Mouse (Mus musculus) erythroid progenitor cell, adult 5-6 weeks (primary cell): ENCODE results near the gene Fads6. TPM values are rescaled to one million over a fixed set of nuclear protein-coding genes. Genes with fewer than 3 reads are reported as not detected.

Experiments used
- ATAC-seq: replicated peaks from 2 replicates; pipeline ENCODE4 v1.8.0; 2016; ENCODE audit warnings: moderate number of reproducible peaks, mild to moderate bottlenecking, moderate TSS enrichment, inconsistent platforms; ENCODE audit not compliant: poor library complexity, low FRiP score, severe bottlenecking
- total RNA-seq, 2 experiments: library from RNA; stranded (forward) in 1 of 2; stranded (reverse) in 1 of 2; fragments of 150-400 nt in 1 of 2; fragments of 186-747, 209-891 nt in 1 of 2; gene quantifications; 2 replicates each; pipeline versions ENCODE4 v1.2.3 to v1.2.4; 2015 to 2017; ENCODE audit warnings: low replicate concordance in 2 of 2

Fads6 gene
- total RNA-seq, 2 experiments from 2014 or later, result 0.45 TPM; not detected in 1

DNA sequence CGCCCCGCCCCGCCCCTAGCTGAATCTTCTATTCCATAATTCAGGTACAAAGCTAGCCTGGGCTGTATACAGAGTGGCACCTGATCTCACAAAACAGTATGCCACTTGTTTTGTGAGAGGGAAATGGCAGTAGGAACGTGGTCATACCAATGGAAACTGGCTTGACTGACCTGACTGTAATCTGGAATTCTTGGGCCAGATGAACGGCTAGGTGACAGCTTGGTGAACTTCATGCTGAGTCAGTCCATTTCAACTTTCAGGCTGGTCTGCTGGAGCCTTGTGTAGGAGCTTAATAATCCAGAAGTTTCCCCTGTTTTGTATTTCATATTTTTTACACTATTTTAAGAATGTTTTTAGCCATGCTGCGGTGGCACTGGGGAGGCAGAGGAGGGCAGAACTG lies 19.3 kb downstream of the Fads6 start:
- ATAC-seq, result no peak

DNA sequence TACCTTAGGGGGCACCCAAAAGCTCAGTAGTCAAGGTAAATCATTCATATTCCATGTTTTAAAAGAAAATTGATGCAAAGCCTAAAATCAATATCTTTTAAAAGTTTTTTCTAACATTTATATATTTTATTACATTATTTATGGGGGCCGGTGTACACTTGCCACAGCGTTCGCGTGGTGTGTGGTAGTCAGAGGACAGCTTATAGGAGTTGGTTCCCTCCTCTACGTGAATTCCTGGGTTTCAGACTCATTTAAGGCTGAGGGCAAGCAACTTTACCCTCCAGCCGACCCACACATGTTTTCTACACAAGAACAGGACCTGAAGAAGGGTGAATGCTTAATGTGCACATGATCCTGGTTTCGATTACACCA lies 19.9 kb downstream of the Fads6 start:
- no peak for ATAC-seq

DNA sequence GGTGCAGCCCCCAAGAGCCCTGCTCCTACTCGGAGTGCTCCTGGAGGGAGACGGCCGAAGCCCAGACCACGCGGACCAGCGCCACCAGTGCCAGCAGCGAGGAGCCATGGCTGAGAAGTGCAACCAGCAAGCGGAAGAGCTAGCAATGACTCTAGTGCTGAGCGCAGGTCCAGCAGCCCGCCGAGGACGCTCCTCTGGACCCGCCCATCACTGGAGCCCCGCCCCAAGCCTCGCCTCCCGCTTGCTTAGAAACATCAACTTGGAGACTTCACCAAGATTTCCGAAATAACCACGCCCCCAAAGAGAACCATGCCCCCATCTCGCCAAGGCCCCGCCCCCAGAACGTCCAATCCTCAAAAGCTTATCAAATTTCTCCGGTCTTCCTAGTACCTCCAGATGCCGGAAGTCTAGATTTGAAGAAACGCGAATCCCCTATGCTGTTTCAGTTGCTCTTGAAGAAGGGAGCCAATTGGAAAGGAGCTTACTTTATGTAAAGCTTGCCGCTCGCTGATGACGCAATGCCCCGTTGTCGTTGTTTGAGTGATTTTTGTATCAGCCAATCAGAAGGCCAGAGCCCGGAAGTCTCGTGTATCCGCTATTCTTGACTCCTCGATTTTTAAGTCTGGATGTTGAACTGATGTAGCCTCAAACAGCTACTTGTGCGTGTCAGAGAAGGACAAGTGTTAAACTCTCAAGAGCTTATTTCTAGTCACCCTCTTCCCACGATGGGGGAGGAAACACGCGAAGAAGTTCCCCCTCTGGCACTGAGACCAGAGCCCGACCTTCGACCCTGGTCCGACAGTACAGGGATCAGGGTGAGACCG lies 20.5 kb downstream of the Fads6 start, which contains the start of gene Fdxr:
Fdxr (minus strand) TSS at position 271 of the 824 bp plus-strand sequence.
- peak; percentile 92 for ATAC-seq

DNA sequence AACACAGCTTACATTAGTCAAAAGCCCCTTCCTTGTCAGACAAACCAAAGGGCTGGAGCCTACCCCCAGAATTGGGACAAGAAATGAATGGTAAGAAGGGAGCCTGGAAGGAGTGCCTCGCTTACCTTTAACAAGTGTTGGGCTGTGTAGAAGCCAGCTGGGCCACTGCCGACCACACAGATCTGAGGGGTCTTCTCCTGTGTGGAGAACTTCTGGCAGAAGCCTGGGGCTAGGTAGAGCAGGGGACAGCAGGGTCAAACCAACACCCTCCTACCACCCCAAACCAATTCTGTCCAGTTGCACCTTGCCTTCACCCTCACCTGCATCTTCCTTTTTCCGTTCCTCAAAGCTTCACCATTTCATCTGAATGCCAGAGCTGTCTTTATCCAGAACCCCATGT lies 21.5 kb downstream of the Fads6 start:
- ATAC-seq, result no peak

DNA sequence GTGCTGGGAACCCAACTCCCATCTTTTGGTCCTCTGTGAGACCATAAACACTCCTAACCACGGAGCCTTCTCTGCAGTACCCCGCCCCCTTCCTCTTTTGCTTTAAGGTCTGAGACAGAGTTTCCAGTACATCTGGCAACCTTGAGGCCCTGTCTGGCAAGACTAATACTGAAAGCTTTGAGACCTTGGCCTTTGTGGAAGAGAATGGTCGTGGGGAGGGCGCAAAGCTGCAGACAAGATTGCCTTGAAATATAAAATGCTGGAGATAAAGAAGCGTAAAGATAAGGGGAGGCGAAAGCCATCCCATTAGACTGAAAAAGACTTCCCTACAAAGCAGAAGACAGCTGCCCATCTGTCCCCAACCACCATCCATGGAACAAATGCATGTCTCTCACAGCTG lies 22.0 kb downstream of the Fads6 start:
- no peak for ATAC-seq

DNA sequence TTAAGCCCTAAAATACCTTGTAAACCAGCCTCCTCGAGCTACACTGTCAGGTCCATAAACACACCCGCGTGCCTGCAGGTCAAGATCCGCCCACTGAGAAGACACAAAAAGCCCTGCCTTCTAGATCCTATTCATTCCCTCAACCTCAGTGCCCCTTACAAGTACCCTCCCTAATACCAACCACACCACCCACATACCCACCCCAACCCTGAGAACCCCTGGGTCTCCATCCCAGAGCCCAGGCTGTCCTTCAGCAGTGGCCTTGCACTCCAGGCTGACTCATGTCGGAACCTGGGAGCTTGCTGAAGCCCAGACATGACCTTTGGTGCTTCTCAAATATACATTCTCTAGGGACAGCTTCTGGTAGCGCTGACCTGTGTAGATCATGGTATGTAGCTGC lies 22.7 kb downstream of the Fads6 start:
- ATAC-seq, result no peak

DNA sequence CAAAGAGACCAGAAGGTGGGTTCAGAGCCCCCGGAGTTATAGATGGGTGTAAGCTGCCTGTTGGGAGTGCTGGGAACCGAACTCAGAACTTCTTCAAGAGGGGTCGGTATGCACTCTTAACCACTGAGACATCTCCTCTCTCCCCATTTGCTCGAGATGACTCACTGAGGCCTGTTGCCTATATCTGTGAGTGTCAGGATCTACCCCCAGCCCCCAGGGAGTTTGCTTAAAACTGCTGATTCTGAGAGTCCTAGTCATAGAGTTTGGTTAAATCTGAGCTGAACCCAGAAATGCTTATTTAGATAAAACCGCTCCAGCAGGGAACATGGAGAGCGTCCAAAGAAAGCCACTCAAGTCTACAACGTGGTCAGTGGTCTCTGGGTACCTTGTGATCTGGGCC lies 23.3 kb downstream of the Fads6 start:
- no peak for ATAC-seq

DNA sequence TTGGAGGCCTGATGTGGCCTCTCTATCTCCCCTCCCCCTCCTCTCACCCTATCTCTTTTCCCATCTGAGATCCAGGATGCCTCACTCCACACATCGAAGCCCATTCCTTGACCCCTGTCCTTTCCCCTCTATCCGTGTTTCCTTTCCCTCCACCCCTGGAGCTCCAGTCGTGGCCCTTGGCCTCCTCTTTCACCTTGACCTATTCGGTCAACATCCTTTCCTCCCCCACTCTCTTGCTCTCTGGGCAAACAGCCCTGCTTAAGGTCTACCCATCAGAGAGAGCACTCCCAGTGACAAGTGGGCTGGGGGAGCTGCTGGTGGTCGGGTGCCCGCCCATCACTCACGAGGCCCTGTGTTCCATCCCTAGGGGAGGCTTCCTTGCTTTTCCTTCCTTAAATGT lies 23.7 kb downstream of the Fads6 start:
- ATAC-seq, result no peak

DNA sequence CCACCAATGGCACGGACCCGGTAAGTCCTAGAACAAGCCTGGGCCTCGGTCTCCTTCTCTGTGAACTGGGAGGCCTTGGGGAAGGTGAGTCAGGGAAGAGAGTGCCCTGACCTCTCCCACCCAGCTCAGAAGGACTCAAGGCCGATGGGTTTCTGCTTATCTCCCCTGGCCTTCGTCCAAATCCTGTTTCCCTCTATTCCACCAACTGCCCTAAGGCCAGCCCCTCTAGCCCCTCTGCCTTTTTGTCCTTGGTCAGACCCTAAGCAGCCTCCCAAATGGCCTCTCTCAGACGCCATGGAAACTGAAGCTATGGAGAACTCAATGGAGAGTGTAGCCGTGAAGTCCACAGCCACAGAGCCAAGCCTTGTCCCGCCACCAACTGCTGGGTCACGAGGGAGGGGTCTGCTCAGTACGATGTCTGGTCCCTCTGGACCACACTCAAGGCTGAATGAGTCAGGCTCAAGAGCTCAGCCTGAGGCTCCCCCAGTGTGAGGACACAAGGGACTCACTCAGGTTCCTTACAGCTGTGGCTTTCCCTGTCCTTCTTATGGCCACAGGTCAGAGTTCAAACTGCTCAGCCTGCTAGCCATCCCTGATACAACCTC lies 24.5 kb downstream of the Fads6 start:
- ATAC-seq, result no peak

DNA sequence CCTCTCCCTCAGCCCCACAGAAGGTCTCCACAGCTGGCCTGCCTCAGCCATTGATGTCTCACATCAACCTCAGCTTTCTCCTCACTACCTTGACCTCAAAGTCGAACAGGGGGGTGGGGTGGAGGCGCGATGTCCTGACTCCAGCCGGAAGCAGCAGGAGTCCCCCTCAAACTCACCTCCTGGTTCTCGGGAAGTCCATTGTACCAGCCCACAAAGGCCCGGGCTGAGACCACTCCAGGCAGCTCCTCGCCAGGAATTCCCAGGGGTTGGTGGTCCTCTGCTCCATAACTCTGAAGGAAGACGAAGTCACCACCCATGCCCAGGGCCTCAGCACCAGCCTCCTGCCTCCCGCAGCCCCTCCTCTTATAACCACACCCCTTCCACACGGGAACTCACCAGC lies 26.0 kb downstream of the Fads6 start:
- no peak for ATAC-seq

DNA sequence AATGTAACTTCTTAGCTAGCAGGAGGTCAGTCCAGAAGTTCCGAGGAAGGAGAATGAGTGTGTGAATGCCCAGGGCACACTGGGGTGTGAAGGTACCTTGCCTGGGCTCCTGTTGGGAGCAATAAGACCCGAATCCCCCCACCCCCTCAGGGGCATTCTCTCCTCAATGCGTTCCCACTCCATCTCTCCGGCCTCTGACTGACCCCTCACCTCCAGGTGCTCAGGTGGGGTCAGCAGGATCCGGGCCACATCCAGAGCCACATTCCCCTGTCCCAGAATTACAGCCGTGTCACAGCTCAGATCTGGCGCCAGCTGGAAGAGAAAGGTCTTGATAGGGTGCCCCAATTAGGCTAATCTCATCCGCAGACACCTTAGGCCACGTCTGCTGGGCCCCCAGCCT lies 26.4 kb downstream of the Fads6 start:
- ATAC-seq, result no peak

DNA sequence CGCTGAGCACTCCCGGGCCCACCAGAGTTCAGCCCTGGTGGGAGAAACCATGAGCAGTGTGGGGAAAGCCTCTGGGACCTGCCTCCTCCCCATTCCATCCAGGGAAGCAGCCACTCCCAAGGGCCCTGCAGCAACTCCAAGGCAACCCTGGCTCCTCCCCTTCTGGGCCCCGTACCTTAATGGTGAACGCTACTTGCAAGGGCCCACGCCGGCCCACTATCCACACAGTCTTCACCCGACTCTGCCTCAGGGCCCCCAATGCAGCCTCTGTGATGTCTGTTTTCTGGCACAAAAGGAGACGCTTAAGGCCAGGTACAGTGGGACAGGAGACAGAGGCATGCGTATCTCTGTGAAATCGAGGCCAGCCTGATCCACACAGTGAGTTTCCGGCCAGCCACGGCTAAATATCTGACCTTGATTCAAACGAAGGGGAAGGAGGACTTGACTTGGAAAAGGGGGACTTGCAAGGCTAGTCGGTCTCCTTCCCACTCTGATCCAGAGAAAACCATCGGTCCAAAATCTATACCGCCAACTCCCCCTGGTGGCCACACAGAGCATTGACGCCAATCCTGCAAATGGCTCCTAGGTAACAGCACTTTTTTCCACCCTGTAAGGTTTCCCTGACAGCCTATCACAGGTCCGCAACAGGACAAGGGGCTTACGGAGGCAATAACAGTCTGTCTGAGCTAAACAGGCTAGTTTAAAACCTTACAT lies 27.2 kb downstream of the Fads6 start:
- ATAC-seq, result peak; percentile 69

DNA sequence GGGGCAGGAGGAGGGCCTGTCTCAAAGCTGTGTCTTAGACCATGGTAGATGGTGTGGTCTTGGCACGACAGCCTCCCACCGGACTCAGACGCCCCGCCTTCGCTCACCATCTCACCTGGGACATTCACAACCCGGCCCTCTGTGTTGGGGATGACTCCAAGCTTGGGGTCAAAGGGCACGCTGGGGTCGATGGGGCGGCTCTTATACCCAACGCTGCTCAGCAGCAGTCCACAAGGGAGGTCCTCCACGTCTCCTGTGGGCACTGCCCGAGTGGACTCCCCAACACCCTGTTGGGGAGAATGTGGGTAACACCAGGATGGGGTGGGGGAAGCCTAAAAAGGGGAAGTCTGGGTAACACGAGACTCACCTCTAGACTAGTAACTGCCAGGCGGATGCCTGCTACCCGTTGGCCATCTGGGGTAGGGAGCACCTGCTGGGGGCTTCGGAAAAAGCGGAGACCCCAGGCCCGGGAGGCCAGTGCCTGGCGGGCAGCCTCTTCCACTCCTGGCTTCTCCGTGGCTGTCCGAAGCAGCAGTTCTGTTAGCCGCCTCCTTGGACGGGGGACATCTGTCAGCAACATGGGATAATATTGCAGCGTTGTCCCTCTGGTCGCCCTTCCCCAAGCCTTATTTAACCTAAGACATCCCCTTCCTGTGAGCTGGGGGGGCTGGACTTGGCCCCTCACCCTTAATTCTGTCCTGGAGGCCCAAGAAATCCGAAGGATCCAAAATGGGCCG lies 28.0 kb downstream of the Fads6 start:
- no peak for ATAC-seq

DNA sequence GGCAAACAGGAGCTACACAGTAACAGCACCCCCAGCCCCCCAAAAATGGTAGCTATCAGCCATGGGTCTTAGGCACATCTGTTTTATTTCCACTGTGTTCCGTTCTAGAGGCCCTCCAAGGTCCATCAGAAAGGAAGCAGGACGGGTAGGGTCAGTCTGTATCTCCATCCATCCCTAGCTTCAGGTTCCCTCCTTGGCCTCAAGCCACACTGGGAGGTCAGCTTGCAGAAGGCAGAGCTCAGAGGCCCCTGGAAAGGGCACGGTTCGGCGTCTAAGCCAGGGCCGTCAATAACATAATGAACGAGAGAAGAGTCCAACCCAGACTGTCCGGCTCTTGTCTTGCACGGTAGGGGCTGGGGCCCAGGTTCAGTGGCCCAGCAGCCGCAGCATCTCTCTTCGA lies 29.5 kb downstream of the Fads6 start:
- ATAC-seq, result no peak

DNA sequence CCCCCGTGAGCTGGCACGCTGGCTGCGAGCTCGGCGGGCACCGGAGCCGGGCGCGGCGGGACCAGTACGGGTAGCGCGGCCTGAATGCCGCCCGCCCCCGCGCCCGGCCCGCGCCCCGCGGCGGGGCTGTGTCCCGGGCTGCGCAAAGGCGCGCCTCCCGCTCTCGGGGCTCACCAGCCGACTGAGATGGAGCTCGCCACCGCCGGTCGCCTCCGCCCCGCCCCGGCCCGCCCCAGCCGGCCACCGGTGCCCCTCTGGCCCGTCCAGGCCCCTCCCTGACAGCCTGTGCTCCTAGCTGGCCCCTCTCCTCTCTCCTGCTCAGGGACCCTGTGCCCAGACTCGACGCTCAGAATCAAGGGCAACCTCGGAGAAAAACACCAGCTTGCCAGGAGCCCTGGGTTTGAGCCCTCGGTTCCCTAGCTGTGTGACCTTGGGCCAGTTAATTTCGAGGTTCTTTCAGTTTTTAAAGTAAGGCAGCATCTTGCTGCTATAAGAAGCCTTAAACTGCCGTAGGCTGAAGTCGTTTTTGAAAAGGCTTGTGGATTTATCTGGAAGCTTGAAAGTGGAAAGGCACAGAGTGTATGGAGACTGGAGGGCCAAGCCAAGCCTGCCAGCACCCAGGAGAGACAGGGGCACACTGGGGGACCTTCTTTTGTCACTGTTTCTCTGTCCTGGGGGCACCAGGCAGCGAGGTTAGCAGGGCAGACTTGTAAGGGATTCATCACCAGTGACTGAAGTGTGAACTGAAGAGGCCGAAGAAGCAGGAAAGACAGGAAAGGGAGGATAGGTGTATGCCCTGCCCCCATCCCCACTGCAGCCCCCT lies 30.2 kb downstream of the Fads6 start, which contains the start of gene Grin2c:
Grin2c (minus strand) TSS at position 183 of the 823 bp plus-strand sequence.
- no peak for ATAC-seq

DNA sequence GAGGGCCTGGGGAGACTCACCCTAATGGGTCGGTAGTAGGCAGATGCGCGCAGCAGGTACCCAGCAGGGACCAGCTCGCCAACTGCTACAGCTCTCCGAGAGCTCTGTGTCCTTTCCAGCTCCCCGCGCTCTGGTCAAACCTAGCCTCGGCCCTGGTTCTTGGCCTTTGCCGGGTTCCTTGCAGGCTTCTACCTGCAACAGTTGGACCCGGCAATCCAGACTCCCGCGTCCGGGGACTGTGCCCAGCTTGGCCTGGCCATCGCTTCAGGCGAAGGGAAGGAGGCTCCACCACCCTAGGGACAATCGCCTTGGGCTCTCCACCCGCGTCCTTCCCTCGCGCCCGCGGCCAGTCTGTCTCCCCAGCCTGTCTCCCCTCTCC lies 31.1 kb downstream of the Fads6 start:
- no peak for ATAC-seq

DNA sequence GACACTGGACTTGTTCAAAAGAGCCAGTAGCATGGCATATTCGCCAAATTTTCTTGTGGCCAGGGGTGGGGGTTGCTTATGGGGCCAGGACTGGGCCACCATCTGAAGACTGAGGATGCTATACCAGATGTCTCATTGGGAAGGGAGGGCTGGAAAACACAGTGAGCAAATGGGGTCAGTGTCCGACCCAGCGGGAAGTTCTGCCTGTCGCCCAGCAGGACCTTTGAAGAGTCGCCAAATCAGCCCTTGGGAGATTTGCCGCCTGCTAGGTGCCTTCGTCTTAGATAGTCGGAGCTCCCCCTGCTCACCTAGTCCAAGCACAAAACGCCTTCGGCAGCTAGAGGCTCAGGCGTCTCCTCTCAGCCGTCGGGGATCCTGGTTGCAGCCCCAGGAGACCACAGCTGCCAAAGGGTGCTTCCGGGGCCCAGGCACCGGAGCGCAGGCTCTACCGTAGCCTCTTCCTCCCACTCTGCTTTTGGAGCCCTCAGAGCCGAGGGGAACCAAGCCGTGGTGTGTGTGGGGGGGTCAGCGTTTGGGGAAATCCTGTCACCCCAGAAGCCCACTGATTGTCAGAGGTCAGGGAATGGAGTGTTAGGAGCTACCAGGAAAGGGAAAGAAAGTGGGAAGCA lies 31.6 kb downstream of the Fads6 start:
- ATAC-seq, result no peak

DNA sequence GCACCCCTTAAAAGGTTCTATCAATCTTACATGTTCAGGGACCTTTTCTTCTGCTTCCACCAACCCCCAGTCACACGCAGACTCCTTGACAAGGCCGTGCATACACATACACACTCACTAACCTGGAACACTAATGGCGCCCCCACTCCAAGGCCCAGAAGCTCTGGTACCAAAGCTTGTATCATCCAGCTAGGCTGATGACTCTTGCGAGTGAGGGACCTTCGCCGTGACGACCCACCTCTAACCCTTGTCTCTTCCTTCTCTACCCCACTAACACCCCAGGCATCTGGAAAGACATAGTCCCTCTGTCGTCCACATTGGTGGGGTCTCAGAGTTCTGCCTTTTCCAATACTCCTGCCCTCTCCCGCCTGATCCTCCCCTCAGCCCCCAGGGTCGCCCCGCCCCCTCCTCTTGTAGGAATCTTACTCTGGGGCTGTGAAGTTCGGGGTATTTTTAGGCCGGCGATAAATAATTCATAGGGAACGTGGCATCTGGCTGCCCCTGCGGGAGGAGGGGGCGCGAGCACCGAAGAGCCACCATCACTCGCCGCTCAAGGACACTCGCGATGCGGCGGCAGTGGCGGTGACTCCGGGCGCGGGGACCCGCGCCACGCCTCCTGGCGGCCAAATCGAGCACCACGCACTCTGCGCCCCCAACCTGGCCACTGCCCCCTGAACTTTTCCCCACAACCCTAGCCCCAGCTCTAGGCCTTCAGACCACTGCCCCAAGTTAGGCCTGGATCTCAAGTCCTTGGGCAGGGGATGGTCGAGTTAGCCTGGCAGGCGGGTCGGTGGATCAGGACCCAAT lies 32.4 kb downstream of the Fads6 start:
- no peak for ATAC-seq
